Mouse (Mus musculus): ENCODE data around the gene Bysl.

GRCm38 (mm10) chr17:47655697-47656096 lies 44.4 kb upstream of the Bysl start:
- TF ChIP-seq MXI1 (IDR thresholded peaks at IDR 0.05; ENCODE audit: low read depth, low read length) = no peak
- no peak for TF ChIP-seq CTCF (IDR thresholded peaks at IDR 0.05 in 2 of 3, conservative IDR thresholded peaks at IDR 0.05 in 1 of 3; ENCODE audit: control insufficient read depth in 1 of 3, insufficient read depth in 1 of 3, low read depth in 2 of 3, low read length in 3 of 3, poor library complexity in 1 of 3, severe bottlenecking in 1 of 3)
- TF ChIP-seq POLR2AphosphoS2 (IDR thresholded peaks at IDR 0.05; ENCODE audit: low read length) = no peak
- TF ChIP-seq NRF1 (IDR thresholded peaks at IDR 0.05; ENCODE audit: insufficient read depth, low read depth, low read length, poor library complexity, severe bottlenecking) = no peak
- TF ChIP-seq MAX (IDR thresholded peaks at IDR 0.05; ENCODE audit: low read length) = no peak
- TF ChIP-seq ZNF384 (IDR thresholded peaks at IDR 0.05; ENCODE audit: low read depth, low read length) = no peak
- TF ChIP-seq HCFC1 (IDR thresholded peaks at IDR 0.05; ENCODE audit: low read depth, low read length) = no peak
- TF ChIP-seq EP300 (IDR thresholded peaks at IDR 0.05; ENCODE audit: low read depth in 1 of 2, low read length in 2 of 2) = no peak
- no peak for TF ChIP-seq KAT2A (conservative IDR thresholded peaks at IDR 0.05; ENCODE audit: low read depth, low read length)
- TF ChIP-seq POLR2A (IDR thresholded peaks at IDR 0.05; ENCODE audit: control insufficient read depth in 1 of 2, insufficient read depth in 1 of 2, low read depth in 1 of 2, low read length in 2 of 2, poor library complexity in 1 of 2) = no peak
- TF ChIP-seq USF2 (IDR thresholded peaks at IDR 0.05; ENCODE audit: borderline replicate concordance in 1 of 2, insufficient read depth in 1 of 2, low read depth in 1 of 2, low read length in 2 of 2) = no peak
- TF ChIP-seq POLR2AphosphoS5 (IDR thresholded peaks at IDR 0.05; ENCODE audit: borderline replicate concordance, low read depth, low read length) = no peak

Data from MEL (cell line).